Mouse (Mus musculus): Measurements from ENCODE around the gene Upk2.

The Upk2 gene

GRCm38 (mm10) chr9:44488416-44488815 is 33.6 kb upstream of the Upk2 start:
- peak; percentile 16 for DNase-seq (ENCODE audit: low spot score)

GRCm38 (mm10) chr9:44487441-44487840 is 32.7 kb upstream of the Upk2 start:
- DNase-seq (ENCODE audit: low spot score) = peak; percentile 74

- peak; percentile 61 for DNase-seq (ENCODE audit: low spot score)
Measured at GRCm38 (mm10) chr9:44486741-44487421, 32.1 kb upstream of the Upk2 start.

- peak; percentile 76 for DNase-seq (ENCODE audit: low spot score)
Measured at GRCm38 (mm10) chr9:44486335-44486734, 31.6 kb upstream of the Upk2 start.

- DNase-seq (ENCODE audit: low spot score) = peak; percentile 52
Measured at GRCm38 (mm10) chr9:44485516-44486161, 30.9 kb upstream of the Upk2 start.

GRCm38 (mm10) chr9:44485105-44485515 is 30.3 kb upstream of the Upk2 start:
- DNase-seq (ENCODE audit: low spot score) = no peak

- DNase-seq (ENCODE audit: low spot score) = no peak
Measured at GRCm38 (mm10) chr9:44484311-44485104, 29.7 kb upstream of the Upk2 start.

GRCm38 (mm10) chr9:44483510-44484044 is 28.8 kb upstream of the Upk2 start:
- DNase-seq (ENCODE audit: low spot score) = peak; percentile 80

- DNase-seq (ENCODE audit: low spot score) = no peak
Measured at GRCm38 (mm10) chr9:44483041-44483509, 28.3 kb upstream of the Upk2 start.

GRCm38 (mm10) chr9:44482552-44482951 is 27.8 kb upstream of the Upk2 start, which contains the start of gene Bcl9l:
Bcl9l (plus strand) TSS chr9:44482825.
- DNase-seq (ENCODE audit: low spot score) = peak; percentile 96

- DNase-seq (ENCODE audit: low spot score) = no peak
Measured at GRCm38 (mm10) chr9:44482112-44482511, 27.3 kb upstream of the Upk2 start.

GRCm38 (mm10) chr9:44479628-44480428 is 25.1 kb upstream of the Upk2 start:
- DNase-seq (ENCODE audit: low spot score) = peak; percentile 90

GRCm38 (mm10) chr9:44478959-44479605 is 24.3 kb upstream of the Upk2 start:
- peak; percentile 95 for DNase-seq (ENCODE audit: low spot score)

GRCm38 (mm10) chr9:44478229-44478921 is 23.6 kb upstream of the Upk2 start:
- DNase-seq (ENCODE audit: low spot score) = peak; percentile 94

- DNase-seq (ENCODE audit: low spot score) = peak; percentile 82
Measured at GRCm38 (mm10) chr9:44477339-44478228, 22.8 kb upstream of the Upk2 start.

GRCm38 (mm10) chr9:44475936-44476335 is 21.2 kb upstream of the Upk2 start:
- DNase-seq (ENCODE audit: low spot score) = no peak

GRCm38 (mm10) chr9:44474327-44474726 is 19.6 kb upstream of the Upk2 start:
- no peak for DNase-seq (ENCODE audit: low spot score)

- DNase-seq (ENCODE audit: low spot score) = no peak
Measured at GRCm38 (mm10) chr9:44473184-44473583, 18.4 kb upstream of the Upk2 start.

- no peak for DNase-seq (ENCODE audit: low spot score)
Measured at GRCm38 (mm10) chr9:44468800-44469199, 14.0 kb upstream of the Upk2 start.

Data from yolk sac, embryonic 10.5 days (tissue).